Mouse (Mus musculus): Measurements from ENCODE around the gene Arpc4. TPM values are rescaled to one million over a fixed set of nuclear protein-coding genes. Genes with fewer than 3 reads are reported as not detected.
"Not testable (repeated sequence)": the region's sequence is repeated elsewhere in the genome, so short reads cannot be mapped to it uniquely, and the experiment has no call there.

Arpc4 gene
- 129 and 146 TPM in 2 replicates for total RNA-seq (2014; rRNA removed; ENCODE audit: low replicate concordance)
- polyA plus RNA-seq (2015; fragmentation: Nextera tagmentation; extraction: Ambion mirVana): 201 and 203 TPM in 2 replicates

GRCm38 (mm10) chr6:113377496-113378385, at the start of gene Arpc4, which contains the start of gene Tada3:
TSS of gene Arpc4 (plus strand) at chr6:113378115.
TSS of gene Tada3 (minus strand) at chr6:113377883.
- ATAC-seq (ENCODE audit: insufficient read depth, low read depth): peak; percentile 95
- TF ChIP-seq CTCF (IDR thresholded peaks at IDR 0.05; ENCODE audit: low read depth) (no peak), EP300 (IDR thresholded peaks at IDR 0.05; ENCODE audit: low read depth) (no peak; the same call in 1 of the 2 replicates)
- WGBS: under 1% methylated on average over 61 of the region's 61 CpGs
- peak within 1 kb of the TSS; percentile 94 for H3K4me2 ChIP-seq (ENCODE audit: low read depth, low read length)
- peak within 1 kb of the TSS; percentile 94 for H3K4me3 ChIP-seq (ENCODE audit: low read depth, low read length)
- DNase-seq (ENCODE audit: low spot score): peak; percentile 98
- H3K27ac ChIP-seq (ENCODE audit: low read depth): peak within 1 kb of the TSS; percentile 97
- no peaks in the 10 kb centered on the region for H3K27me3 ChIP-seq (ENCODE audit: control insufficient read depth, insufficient read depth, low read length)
- peaks cover 56% of the 10 kb centered on the region for H3K36me3 ChIP-seq (replicated peaks; ENCODE audit: control insufficient read depth, insufficient read depth, low read length)
- no peaks in the 10 kb centered on the region for H3K9me3 ChIP-seq (replicated peaks; ENCODE audit: control insufficient read depth, low read length)
- H3K9ac ChIP-seq (replicated peaks; ENCODE audit: low read depth, low read length): peak within 1 kb of the TSS; percentile 91
- peaks cover 14% of the 10 kb centered on the region for H3K4me1 ChIP-seq (ENCODE audit: control insufficient read depth, insufficient read depth)

- H3K27me3 ChIP-seq (ENCODE audit: control insufficient read depth, insufficient read depth, low read length): no peaks in the 10 kb centered on the region
- no peak for DNase-seq (ENCODE audit: low spot score)
- no peak overlapping the region for H3K27ac ChIP-seq (ENCODE audit: low read depth)
- WGBS: 71% methylated on average over 1 of the region's 1 CpGs
- no peak overlapping the region for H3K9ac ChIP-seq (replicated peaks; ENCODE audit: low read depth, low read length)
- no peaks in the 10 kb centered on the region for H3K9me3 ChIP-seq (replicated peaks; ENCODE audit: control insufficient read depth, low read length)
- H3K4me3 ChIP-seq (ENCODE audit: low read depth, low read length): no peak overlapping the region
- peaks cover 24% of the 10 kb centered on the region; the same call in 1 of the 2 replicates for H3K4me1 ChIP-seq (ENCODE audit: control insufficient read depth, insufficient read depth)
- ATAC-seq (ENCODE audit: insufficient read depth, low read depth): no peak
- no peak overlapping the region for H3K4me2 ChIP-seq (ENCODE audit: low read depth, low read length)
- H3K36me3 ChIP-seq (replicated peaks; ENCODE audit: control insufficient read depth, insufficient read depth, low read length): peaks cover 17% of the 10 kb centered on the region
- TF ChIP-seq EP300 (IDR thresholded peaks at IDR 0.05; ENCODE audit: low read depth) (no peak), CTCF (IDR thresholded peaks at IDR 0.05; ENCODE audit: low read depth) (no peak)
Measured at GRCm38 (mm10) chr6:113329396-113329795, 48.5 kb upstream of the Arpc4 start.

DNA sequence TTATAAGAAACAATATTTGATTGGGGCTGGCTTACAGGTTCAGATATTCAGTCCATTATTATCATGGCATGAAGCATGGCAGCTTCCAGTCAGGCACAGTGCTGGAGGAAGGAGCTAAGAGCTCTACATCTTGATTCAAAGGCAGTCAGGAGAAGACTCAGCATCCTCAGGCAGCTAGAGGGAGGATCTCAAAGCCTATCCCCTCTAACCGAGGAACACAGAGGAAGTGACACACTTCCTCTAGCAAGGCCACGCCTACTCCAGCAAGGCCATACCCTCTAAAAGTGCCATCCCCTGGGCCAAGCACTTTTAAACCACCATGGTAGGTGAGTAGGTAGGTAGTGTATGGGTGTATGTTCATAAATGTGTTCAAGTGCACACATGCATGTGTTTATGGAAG, 47.4 kb upstream of the Arpc4 start:
- Histone ChIP-seq H3K9me3 (replicated peaks; ENCODE audit: control insufficient read depth, low read length) (no peaks in the 10 kb centered on the region), H3K4me2 (ENCODE audit: low read depth, low read length) (no peak overlapping the region), H3K27me3 (ENCODE audit: control insufficient read depth, insufficient read depth, low read length) (no peaks in the 10 kb centered on the region), H3K27ac (ENCODE audit: low read depth) (no peak overlapping the region), H3K4me3 (ENCODE audit: low read depth, low read length) (no peak overlapping the region), H3K36me3 (replicated peaks; ENCODE audit: control insufficient read depth, insufficient read depth, low read length) (peaks cover 23% of the 10 kb centered on the region), H3K4me1 (ENCODE audit: control insufficient read depth, insufficient read depth) (peaks cover 23% of the 10 kb centered on the region; the same call in 1 of the 2 replicates), H3K9ac (replicated peaks; ENCODE audit: low read depth, low read length) (no peak overlapping the region)
- DNase-seq (ENCODE audit: low spot score) (no peak), ATAC-seq (ENCODE audit: insufficient read depth, low read depth) (no peak)
- WGBS: 32% methylated on average over 2 of the region's 2 CpGs
- TF ChIP-seq CTCF (IDR thresholded peaks at IDR 0.05; ENCODE audit: low read depth) (no peak), EP300 (IDR thresholded peaks at IDR 0.05; ENCODE audit: low read depth) (no peak)

GRCm38 (mm10) chr6:113331721-113332120, 46.2 kb upstream of the Arpc4 start:
- H3K4me2 ChIP-seq (ENCODE audit: low read depth, low read length): no peak overlapping the region
- H3K4me1 ChIP-seq (ENCODE audit: control insufficient read depth, insufficient read depth): peaks cover 16% of the 10 kb centered on the region; the same call in 1 of the 2 replicates
- ATAC-seq (ENCODE audit: insufficient read depth, low read depth) (no peak), DNase-seq (ENCODE audit: low spot score) (no peak)
- WGBS: 92% methylated on average over 11 of the region's 11 CpGs
- H3K9me3 ChIP-seq (replicated peaks; ENCODE audit: control insufficient read depth, low read length): no peaks in the 10 kb centered on the region
- no peak overlapping the region for H3K4me3 ChIP-seq (ENCODE audit: low read depth, low read length)
- no peaks in the 10 kb centered on the region for H3K27me3 ChIP-seq (ENCODE audit: control insufficient read depth, insufficient read depth, low read length)
- H3K36me3 ChIP-seq (replicated peaks; ENCODE audit: control insufficient read depth, insufficient read depth, low read length): peaks cover 32% of the 10 kb centered on the region
- TF ChIP-seq CTCF (IDR thresholded peaks at IDR 0.05; ENCODE audit: low read depth): no peak
- no peak for TF ChIP-seq EP300 (IDR thresholded peaks at IDR 0.05; ENCODE audit: low read depth)
- H3K27ac ChIP-seq (ENCODE audit: low read depth): no peak overlapping the region
- no peak overlapping the region for H3K9ac ChIP-seq (replicated peaks; ENCODE audit: low read depth, low read length)

- not testable (repeated sequence) for ATAC-seq (ENCODE audit: insufficient read depth, low read depth); H3K27me3 ChIP-seq (ENCODE audit: control insufficient read depth, insufficient read depth, low read length); H3K9me3 ChIP-seq (replicated peaks; ENCODE audit: control insufficient read depth, low read length); H3K4me3 ChIP-seq (ENCODE audit: low read depth, low read length); DNase-seq (ENCODE audit: low spot score); H3K9ac ChIP-seq (replicated peaks; ENCODE audit: low read depth, low read length); H3K4me2 ChIP-seq (ENCODE audit: low read depth, low read length)
- Histone ChIP-seq H3K27ac (ENCODE audit: low read depth) (peak overlapping the region; percentile 81), H3K4me1 (ENCODE audit: control insufficient read depth, insufficient read depth) (peaks cover 20% of the 10 kb centered on the region; the same call in 1 of the 2 replicates), H3K36me3 (replicated peaks; ENCODE audit: control insufficient read depth, insufficient read depth, low read length) (peaks cover 38% of the 10 kb centered on the region)
- TF ChIP-seq CTCF (IDR thresholded peaks at IDR 0.05; ENCODE audit: low read depth): 0 out of 2 replicates have a peak, but pooled peaks have one; percentile 10
- 63% methylated on average over 6 of the region's 6 CpGs for WGBS
Measured at GRCm38 (mm10) chr6:113332734-113333133, 45.2 kb upstream of the Arpc4 start.

Data from heart, postnatal 0 days (tissue).